Comparison of ENCODE assay signal across 12 mouse cellular contexts in genomic region chrX:101515710-101516109, GRCm38 (mm10). TPM values are rescaled to one million over a fixed set of nuclear protein-coding genes. Genes with fewer than 3 reads are reported as not detected.
DNase-seq lines count a peak whose midpoint lies in the region; ATAC-seq and TF ChIP-seq lines count a peak whose summit lies in the region.
"Had no signal": no experiment of that assay in that cellular context is flagged by ENCODE, and none has a peak within 500 bp of the region (broad histone marks: within the 10 kb centered on the region; RNA-seq: fewer than 3 reads in every experiment).

No protein-coding gene starts in this region.

- intact Hi-C loops in heart, adult 2 months (cut with DNase I): loop anchor here (10.0 kb wide), 1 partner anchor 381 kb away; no protein-coding TSS in a partner anchor
- intact Hi-C loops in heart, postnatal 14 days (cut with DNase I): loop anchor here (10.0 kb wide), 1 partner anchor 381 kb away; no protein-coding TSS in a partner anchor

- TF ChIP-seq EP300 in heart, adult 2 months (IDR thresholded peaks at IDR 0.05; ENCODE audit: insufficient read depth, low read depth, low read length): no peak
- TF ChIP-seq EP300 in liver, postnatal 0 days (IDR thresholded peaks at IDR 0.05; ENCODE audit: low read depth): no peak

- no peaks in the 10 kb centered on the region for H3K4me1 ChIP-seq in heart, adult 2 months (ENCODE audit: control insufficient read depth, insufficient read depth, low read length)
- H3K4me1 ChIP-seq in liver, postnatal 0 days (ENCODE audit: insufficient read depth): no peaks in the 10 kb centered on the region
- H3K4me1 ChIP-seq: limb, embryonic 13.5 days; midbrain, embryonic 13.5 days had no signal

- no peaks in the 10 kb centered on the region for H3K36me3 ChIP-seq in heart, adult 2 months (ENCODE audit: control insufficient read depth, insufficient read depth, low read length)
- H3K36me3 ChIP-seq in liver, postnatal 0 days (replicated peaks; ENCODE audit: insufficient read depth, low read length): no peaks in the 10 kb centered on the region
- H3K36me3 ChIP-seq: G1E; limb, embryonic 13.5 days; midbrain, embryonic 13.5 days had no signal

- DNase-seq in heart, adult 2 months: no peak
- DNase-seq in heart, postnatal 14 days: no peak
- no peak for DNase-seq in liver, postnatal 0 days
- no peak for DNase-seq in liver
- DNase-seq in NIH3T3 (ENCODE audit: low read depth): peak; percentile 44
- peak; percentile 33 for DNase-seq in naive thymus-derived CD4-positive, alpha-beta T cell, adult 2 months (ENCODE audit: low read depth)
- DNase-seq in thymus, postnatal 36 days: no peak
- no peak for DNase-seq in kidney, postnatal 25 days
- DNase-seq: adrenal gland, postnatal 36 days had no signal

- H3K27ac ChIP-seq in heart, adult 2 months: no peak overlapping the region
- no peak overlapping the region for H3K27ac ChIP-seq in liver, postnatal 0 days (ENCODE audit: low read depth)
- H3K27ac ChIP-seq: limb, embryonic 13.5 days; midbrain, embryonic 13.5 days had no signal

- H3K9me3 ChIP-seq in liver, postnatal 0 days (ENCODE audit: low read length): no peaks in the 10 kb centered on the region
- H3K9me3 ChIP-seq: G1E; limb, embryonic 13.5 days; midbrain, embryonic 13.5 days had no signal

- H3K79me2 ChIP-seq in heart, adult 2 months (replicated peaks; ENCODE audit: control insufficient read depth, insufficient read depth, low read length): no peaks in the 10 kb centered on the region

- H3K9ac ChIP-seq in heart, adult 2 months (ENCODE audit: low read depth, low read length): no peak overlapping the region
- no peak overlapping the region for H3K9ac ChIP-seq in liver, postnatal 0 days (replicated peaks)
- H3K9ac ChIP-seq: limb, embryonic 13.5 days; midbrain, embryonic 13.5 days had no signal

- TF ChIP-seq CTCF in heart, adult 2 months (IDR thresholded peaks at IDR 0.05): peak; percentile 64
- TF ChIP-seq CTCF in liver, postnatal 0 days (IDR thresholded peaks at IDR 0.05; ENCODE audit: low read depth): peak; percentile 54

- WGBS in heart, adult 2 months: 3% methylated on average over 2 of the region's 2 CpGs
- WGBS in liver, postnatal 0 days (ENCODE audit: insufficient replicate concordance): 12% methylated on average over 2 of the region's 2 CpGs

- TF ChIP-seq POLR2A in heart, adult 2 months (IDR thresholded peaks at IDR 0.05; ENCODE audit: insufficient read depth, low read depth, low read length): no peak

- no peak overlapping the region for H3K4me3 ChIP-seq in heart, adult 2 months
- H3K4me3 ChIP-seq in liver, postnatal 0 days (ENCODE audit: low read depth, low read length): no peak overlapping the region
- H3K4me3 ChIP-seq: limb, embryonic 13.5 days; midbrain, embryonic 13.5 days had no signal

- H3K4me2 ChIP-seq in liver, postnatal 0 days (ENCODE audit: low read depth, low read length): no peak overlapping the region
- H3K4me2 ChIP-seq: limb, embryonic 13.5 days; midbrain, embryonic 13.5 days had no signal

- no peak for ATAC-seq in liver, postnatal 0 days
- ATAC-seq: midbrain, embryonic 13.5 days had no signal

- no peaks in the 10 kb centered on the region for H3K27me3 ChIP-seq in heart, adult 2 months (ENCODE audit: control insufficient read depth, insufficient read depth, low read length)
- H3K27me3 ChIP-seq in liver, postnatal 0 days (ENCODE audit: insufficient read depth, low read length): no peaks in the 10 kb centered on the region
- H3K27me3 ChIP-seq: limb, embryonic 13.5 days; midbrain, embryonic 13.5 days had no signal

RNA-seq across cellular contexts. Expression of gene Taf1, which starts 16.8 kb away (rescaled TPM):
- total RNA-seq in heart, adult 2 months (2021): 10 to 100 TPM; 15.0 to 15.4 TPM
- 2.7 and 5.8 TPM in 2 replicates for polyA plus RNA-seq in heart, adult 2 months (2012; rRNA removed)
- 10 to 100 TPM; 17.5 to 17.6 TPM for total RNA-seq in heart, postnatal 14 days (2021)
- polyA plus RNA-seq in liver, postnatal 0 days (2015; fragmentation: Nextera tagmentation; extraction: Ambion mirVana): 2.2 and 2.7 TPM in 2 replicates

Comparison
In these comparisons a context has a peak if more than half of its experiments do, and no peak if none do; other contexts are left out.
1. DNase-seq: peak in NIH3T3 (single experiment) and naive thymus-derived CD4-positive, alpha-beta T cell, adult 2 months (single experiment); none in heart, adult 2 months (0 of 2), heart, postnatal 14 days (0 of 2), liver, postnatal 0 days (single experiment), liver (single experiment), thymus, postnatal 36 days (0 of 2) and kidney, postnatal 25 days (0 of 2).